Mouse (Mus musculus) ES-E14 (cell line): ENCODE data around the gene Ap3b2. TPM values are rescaled to one million over a fixed set of nuclear protein-coding genes. Genes with fewer than 3 reads are reported as not detected.

Experiments used
- DNase-seq: peaks from one replicate; pipeline ENCODE4 v3.0.0-alpha.2; 2013; ENCODE audit warnings: low read depth, low spot score
- H3K27ac ChIP-seq: 2 replicates; pipeline ENCODE4 v1.5.1; 2012; ENCODE audit warnings: low read depth, mild to moderate bottlenecking, low read length, moderate library complexity, mixed read lengths; ENCODE audit not compliant: poor library complexity, insufficient read depth, severe bottlenecking
- H3K36me3 ChIP-seq: 2 replicates; pipeline ENCODE4 v1.6.1; 2012; ENCODE audit warnings: mild to moderate bottlenecking, low read length, moderate library complexity, mixed read lengths; ENCODE audit not compliant: control insufficient read depth, poor library complexity, insufficient read depth, severe bottlenecking
- H3K4me1 ChIP-seq, 2 experiments: fragments of 150-350 bp in 1 of 2; sonication (generic) in 1 of 2; 2 replicates each; pipeline ENCODE4 v1.6.1; 2012; ENCODE audit warnings: low read length in 2 of 2, mild to moderate bottlenecking in 1 of 2, mixed read lengths in 1 of 2; ENCODE audit not compliant: control insufficient read depth in 2 of 2, insufficient read depth in 2 of 2, poor library complexity in 1 of 2
- H3K4me3 ChIP-seq, 2 experiments: fragments of 150-350 bp in 1 of 2; sonication (generic) in 1 of 2; 2 replicates each; pipeline ENCODE4 v1.5.1; 2012; ENCODE audit warnings: low read length in 2 of 2, low read depth in 1 of 2, mild to moderate bottlenecking in 1 of 2, mixed read lengths in 1 of 2; ENCODE audit not compliant: insufficient read depth in 1 of 2, poor library complexity in 1 of 2, severe bottlenecking in 1 of 2
- H3K9ac ChIP-seq: 2 replicates; pipeline ENCODE4 v1.6.1; 2012; ENCODE audit warnings: low read depth, mild to moderate bottlenecking, low read length, mixed read lengths; ENCODE audit not compliant: poor library complexity, insufficient read depth, severe bottlenecking
- H3K9me3 ChIP-seq: fragments of 150-350 bp; sonication (generic); 2 replicates; pipeline ENCODE4 v1.6.1; 2012; ENCODE audit warnings: low read depth, mild to moderate bottlenecking, low read length; ENCODE audit not compliant: control insufficient read depth, insufficient read depth
- CHD2 ChIP-seq: IDR thresholded peaks from 2 replicates; pipeline ENCODE4 v1.6.1; 2014; ENCODE audit warnings: mild to moderate bottlenecking, low read depth, low read length, inconsistent platforms
- HCFC1 ChIP-seq: IDR thresholded peaks from 2 replicates; pipeline ENCODE4 v1.6.1; 2012; ENCODE audit warnings: low read length, inconsistent platforms, borderline replicate concordance; ENCODE audit not compliant: insufficient read depth
- MAFK ChIP-seq: IDR thresholded peaks from 2 replicates; pipeline ENCODE4 v1.6.1; 2014; ENCODE audit warnings: mild to moderate bottlenecking, low read depth, low read length, inconsistent platforms; ENCODE audit not compliant: insufficient read depth
- ZC3H11A ChIP-seq: IDR thresholded peaks from 2 replicates; pipeline ENCODE4 v1.6.1; 2012; ENCODE audit warnings: low read depth, mild to moderate bottlenecking, inconsistent platforms, low read length, borderline replicate concordance
- ZNF384 ChIP-seq: IDR thresholded peaks from 2 replicates; pipeline ENCODE4 v1.6.1; 2012; ENCODE audit warnings: low read depth, low read length, inconsistent platforms
- in situ Hi-C, 2 experiments: fragments of 600-800 bp; cut with MboI; formaldehyde crosslinking; loops; one replicate each; pipeline ENCODE4 v1.15.1; 2025; ENCODE audit warnings: low sequenced_read_pairs in 2 of 2, inconsistent platforms in 1 of 2; ENCODE audit not compliant: unreplicated experiment in 2 of 2
- total RNA-seq: library from RNA; depleted of rRNA; stranded (reverse); fragments of 300-350 nt; gene quantifications from 2 replicates; pipeline ENCODE4 v1.2.3, GENCODE M21; 2012; rRNA removed

Gene Ap3b2
- 3.8 and 5.3 TPM in 2 replicates for total RNA-seq

- Histone ChIP-seq H3K4me3 (peak within 1 kb of the TSS; percentile 83 to 85), H3K9ac (peak within 1 kb of the TSS; percentile 68), H3K4me1 (peaks cover 4 to 43% of the 10 kb centered on the region in 2 experiments), H3K9me3 (no peaks in the 10 kb centered on the region), H3K36me3 (no peaks in the 10 kb centered on the region), H3K27ac (no peak within 1 kb of the TSS)
- peak; percentile 51 for DNase-seq
- in situ Hi-C loops = no loop called here
- no peak for TF ChIP-seq HCFC1
- TF ChIP-seq CHD2 = no peak
- TF ChIP-seq MAFK = no peak
- no peak for TF ChIP-seq ZC3H11A
- TF ChIP-seq ZNF384 = no peak
Measured at GRCm38 (mm10) chr7:81493331-81494021, at the start of gene Ap3b2. Gene Ap3b2, minus strand, starts transcription at chr7:81493925.

- no peaks in the 10 kb centered on the region for H3K36me3 ChIP-seq
Measured at GRCm38 (mm10) chr7:81542934-81543333, 49.2 kb upstream of the Ap3b2 start.

GRCm38 (mm10) chr7:81541924-81542524 lies 48.3 kb upstream of the Ap3b2 start:
- H3K9ac ChIP-seq = no peak overlapping the region

More at GRCm38 (mm10) chr7:81542934-81543333, 49.2 kb upstream of the Ap3b2 start:
- TF ChIP-seq MAFK (no peak), HCFC1 (no peak), ZNF384 (no peak), CHD2 (no peak), ZC3H11A (no peak)
- Histone ChIP-seq H3K4me1 (peaks cover 0 to 3% of the 10 kb centered on the region in 2 experiments; a peak in 1 of 4 replicates), H3K9ac (no peak overlapping the region), H3K4me3 (no peak overlapping the region), H3K27ac (no peak overlapping the region), H3K9me3 (no peaks in the 10 kb centered on the region)
- in situ Hi-C loops = no loop called here
- no peak for DNase-seq

GRCm38 (mm10) chr7:81540999-81541398 lies 47.3 kb upstream of the Ap3b2 start:
- Histone ChIP-seq H3K27ac (no peak overlapping the region), H3K36me3 (no peaks in the 10 kb centered on the region), H3K9ac (no peak overlapping the region), H3K4me1 (peaks cover 0 to 3% of the 10 kb centered on the region in 2 experiments; a peak in 1 of 4 replicates), H3K9me3 (no peaks in the 10 kb centered on the region), H3K4me3 (no peak overlapping the region)
- in situ Hi-C loops = no loop called here
- no peak for DNase-seq
- TF ChIP-seq MAFK (no peak), HCFC1 (no peak), CHD2 (no peak), ZC3H11A (no peak), ZNF384 (no peak)

More at GRCm38 (mm10) chr7:81541924-81542524, 48.3 kb upstream of the Ap3b2 start:
- Histone ChIP-seq H3K36me3 (no peaks in the 10 kb centered on the region), H3K27ac (no peak overlapping the region), H3K4me3 (no peak overlapping the region), H3K9me3 (no peaks in the 10 kb centered on the region), H3K4me1 (peaks cover 0 to 3% of the 10 kb centered on the region in 2 experiments; a peak in 1 of 4 replicates)
- in situ Hi-C loops = no loop called here
- TF ChIP-seq CHD2 (no peak), MAFK (no peak), ZNF384 (no peak)
- DNase-seq = no peak
